Mouse (Mus musculus) liver, postnatal 0 days (tissue): ENCODE measurements around the gene Lmx1a. TPM values are rescaled to one million over a fixed set of nuclear protein-coding genes. Genes with fewer than 3 reads are reported as not detected.

Source experiments
- ATAC-seq: fragments of 200-750 bp; cut with Nextera tagmentation; 2 replicates; pipeline ENCODE4 v1.8.0; 2017; ENCODE audit warnings: mild to moderate bottlenecking, moderate library complexity
- DNase-seq: peaks from one replicate; pipeline ENCODE4 v3.0.0-alpha.2; 2016
- H3K27ac ChIP-seq: fragments of 300-500 bp; sonication (generic); 2 replicates; pipeline ENCODE4 v1.5.1; 2014; ENCODE audit warnings: antibody characterized with exemption, moderate library complexity, mild to moderate bottlenecking, low read depth
- H3K27me3 ChIP-seq: fragments of 300-500 bp; sonication (generic); 2 replicates; pipeline ENCODE4 v1.6.1; 2014; ENCODE audit warnings: low read length, control low read depth, mixed read lengths; ENCODE audit not compliant: insufficient read depth
- H3K36me3 ChIP-seq: fragments of 300-500 bp; sonication (generic); replicated peaks from 2 replicates; pipeline ENCODE4 v1.6.1; 2014; ENCODE audit warnings: mild to moderate bottlenecking, control low read depth, low read length, moderate library complexity, mixed read lengths; ENCODE audit not compliant: insufficient read depth
- H3K4me1 ChIP-seq: fragments of 300-500 bp; sonication (generic); 2 replicates; pipeline ENCODE4 v1.6.1; 2014; ENCODE audit warnings: antibody characterized with exemption, mild to moderate bottlenecking, control low read depth; ENCODE audit not compliant: insufficient read depth
- H3K4me2 ChIP-seq: fragments of 300-500 bp; sonication (generic); 2 replicates; pipeline ENCODE4 v1.6.1; 2014; ENCODE audit warnings: low read depth, mild to moderate bottlenecking, low read length, moderate library complexity, mixed read lengths
- H3K4me3 ChIP-seq: fragments of 300-500 bp; sonication (generic); 2 replicates; pipeline ENCODE4 v1.5.1; 2014; ENCODE audit warnings: low read depth, low read length
- H3K9ac ChIP-seq: fragments of 300-500 bp; sonication (generic); replicated peaks from 2 replicates; pipeline ENCODE4 v1.6.1; 2014; ENCODE audit warnings: mild to moderate bottlenecking, moderate library complexity
- H3K9me3 ChIP-seq: fragments of 300-500 bp; sonication (generic); 2 replicates; pipeline ENCODE4 v1.6.1; 2016; ENCODE audit warnings: mild to moderate bottlenecking, control low read depth, low read length, mixed read lengths
- CTCF ChIP-seq: sonication (generic); IDR thresholded peaks from 2 replicates; pipeline ENCODE4 v1.5.1; 2016; ENCODE audit warnings: antibody characterized with exemption, low read depth
- EP300 ChIP-seq: IDR thresholded peaks from 2 replicates; pipeline ENCODE4 v1.6.1; 2016; ENCODE audit warnings: antibody characterized with exemption, low read depth, mild to moderate bottlenecking
- WGBS: fragments of 180-500 bp; shearing (Covaris S2); extraction: QIAGEN DNeasy Blood & Tissue Kit; methylation state at CpG from one replicate; pipeline ENCODE4 v1.1.7; 2014; ENCODE audit not compliant: insufficient replicate concordance; 5-methylcytosine and 5-hydroxymethylcytosine counted together
- polyA plus RNA-seq: library from polyadenylated mRNA; unstranded; fragments of >200 nt; fragmentation: Nextera tagmentation; extraction: Ambion mirVana; gene quantifications from 2 replicates; pipeline ENCODE4 v1.2.1, GENCODE M21; 2015

Lmx1a gene
- polyA plus RNA-seq, 1 experiment from 2014 or later, result not detected

DNA sequence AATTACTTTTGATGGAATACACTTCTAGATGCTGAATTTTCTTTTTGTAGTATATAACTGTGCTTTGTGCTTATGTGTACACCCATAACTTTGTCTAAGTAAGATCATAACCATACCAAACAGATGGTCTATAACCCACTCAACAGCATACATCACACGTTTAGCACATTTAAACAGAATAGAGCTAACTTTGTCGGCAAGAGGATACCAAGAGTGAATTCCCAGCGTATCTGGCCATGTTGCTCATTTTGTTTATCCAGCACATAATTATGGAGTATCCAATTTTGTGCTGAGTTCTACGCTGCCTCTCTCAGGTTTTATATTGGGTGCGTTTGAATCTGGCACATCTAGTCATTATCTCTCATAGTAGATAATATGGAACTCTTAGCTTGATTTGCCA is 196.7 kb downstream of the Lmx1a start:
- Histone ChIP-seq H3K27ac (no peak overlapping the region), H3K4me1 (no peaks in the 10 kb centered on the region), H3K4me3 (no peak overlapping the region), H3K27me3 (no peaks in the 10 kb centered on the region), H3K9me3 (no peaks in the 10 kb centered on the region), H3K36me3 (no peaks in the 10 kb centered on the region), H3K4me2 (no peak overlapping the region), H3K9ac (no peak overlapping the region)
- no peak for DNase-seq
- TF ChIP-seq EP300 (no peak), CTCF (no peak)
- ATAC-seq, result no peak
- WGBS, result 74% methylated on average over 5 of the region's 5 CpGs

DNA sequence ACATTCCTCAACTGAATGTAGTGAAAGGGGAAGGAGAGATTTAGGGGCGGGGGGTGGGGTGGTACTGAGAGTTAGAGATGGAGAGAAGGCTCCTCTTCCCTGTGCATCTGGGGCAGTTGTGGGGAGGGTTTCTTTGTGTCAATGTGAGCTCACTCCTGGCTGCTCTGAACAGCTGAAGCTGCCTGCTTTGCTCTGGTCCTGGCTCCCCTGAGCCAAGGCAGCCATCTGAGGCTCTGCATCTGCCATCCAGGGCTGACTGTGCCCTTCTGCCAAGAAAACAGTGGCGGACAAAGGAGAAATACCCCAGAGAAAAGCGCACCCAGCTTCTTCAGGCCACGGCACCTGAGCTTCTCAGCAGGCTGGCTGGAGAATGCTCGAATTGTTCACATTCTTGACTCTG is 199.1 kb downstream of the Lmx1a start:
- ATAC-seq (no peak), DNase-seq (no peak)
- Histone ChIP-seq H3K27ac (no peak overlapping the region), H3K27me3 (no peaks in the 10 kb centered on the region), H3K4me3 (no peak overlapping the region), H3K4me1 (no peaks in the 10 kb centered on the region), H3K36me3 (no peaks in the 10 kb centered on the region), H3K9ac (no peak overlapping the region), H3K4me2 (no peak overlapping the region), H3K9me3 (no peaks in the 10 kb centered on the region)
- WGBS, result 53% methylated on average over 5 of the region's 5 CpGs
- TF ChIP-seq EP300 (no peak), CTCF (no peak)

GRCm38 (mm10) chr1:167888816-167889215 is 199.8 kb downstream of the Lmx1a start:
- no peak for TF ChIP-seq EP300
- no peak; the same call in 1 of the 2 replicates for TF ChIP-seq CTCF
- Histone ChIP-seq H3K9ac (no peak overlapping the region), H3K27ac (no peak overlapping the region), H3K9me3 (no peaks in the 10 kb centered on the region), H3K36me3 (no peaks in the 10 kb centered on the region), H3K27me3 (no peaks in the 10 kb centered on the region), H3K4me1 (no peaks in the 10 kb centered on the region), H3K4me3 (no peak overlapping the region), H3K4me2 (peak overlapping the region; percentile 45; the same call in 1 of the 2 replicates)
- DNase-seq, result no peak
- 15% methylated on average over 9 of the region's 9 CpGs for WGBS
- ATAC-seq, result no peak

GRCm38 (mm10) chr1:167896234-167896633 is 207.2 kb downstream of the Lmx1a start:
- 26% methylated on average over 7 of the region's 7 CpGs for WGBS
- Histone ChIP-seq H3K27ac (no peak overlapping the region), H3K27me3 (no peaks in the 10 kb centered on the region), H3K36me3 (no peaks in the 10 kb centered on the region), H3K4me3 (no peak overlapping the region), H3K9me3 (no peaks in the 10 kb centered on the region), H3K9ac (no peak overlapping the region), H3K4me1 (no peaks in the 10 kb centered on the region), H3K4me2 (no peak overlapping the region)
- DNase-seq (peak; percentile 21), ATAC-seq (no peak)
- no peak for TF ChIP-seq EP300
- TF ChIP-seq CTCF, result peak; percentile 63

Other genes starting within 250 kb of the Lmx1a start
- gene Lrrc52, start 222.5 kb upstream of the Lmx1a start, polyA plus RNA-seq, result not detected in 2 replicates
- 0.19 and 0.49 TPM in 2 replicates for gene Rxrg, start 90.9 kb upstream of the Lmx1a start, polyA plus RNA-seq